Mouse (Mus musculus) heart, embryonic 15.5 days (tissue): Measurements from ENCODE around the gene Pou2f3. TPM values are rescaled to one million over a fixed set of nuclear protein-coding genes. Genes with fewer than 3 reads are reported as not detected.

Source experiments
- ATAC-seq: fragments of 200-750 bp; cut with Nextera tagmentation; replicated peaks from 2 replicates; pipeline ENCODE4 v1.8.0; 2017; ENCODE audit warnings: low read depth, moderate TSS enrichment; ENCODE audit not compliant: insufficient number of reproducible peaks, insufficient read depth, low FRiP score
- H3K27ac ChIP-seq: fragments of 300-500 bp; sonication (generic); 2 replicates; pipeline ENCODE4 v1.5.1; 2015; ENCODE audit warnings: mild to moderate bottlenecking, inconsistent platforms
- H3K27me3 ChIP-seq: fragments of 300-500 bp; sonication (generic); 2 replicates; pipeline ENCODE4 v1.6.1; 2015; ENCODE audit warnings: inconsistent platforms
- H3K36me3 ChIP-seq: fragments of 300-500 bp; sonication (generic); 2 replicates; pipeline ENCODE4 v1.6.1; 2015; ENCODE audit warnings: mild to moderate bottlenecking, inconsistent platforms
- H3K4me1 ChIP-seq: fragments of 300-500 bp; sonication (generic); replicated peaks from 2 replicates; pipeline ENCODE4 v1.6.1; 2015; ENCODE audit warnings: inconsistent platforms
- H3K4me2 ChIP-seq: fragments of 300-500 bp; sonication (generic); 2 replicates; pipeline ENCODE4 v1.6.1; 2015; ENCODE audit warnings: inconsistent platforms, mild to moderate bottlenecking, moderate library complexity
- H3K4me3 ChIP-seq: fragments of 300-500 bp; sonication (generic); 2 replicates; pipeline ENCODE4 v1.5.1; 2015; ENCODE audit warnings: mild to moderate bottlenecking, inconsistent platforms
- H3K9ac ChIP-seq: fragments of 300-500 bp; sonication (generic); 2 replicates; pipeline ENCODE4 v1.6.1; 2015; ENCODE audit warnings: mild to moderate bottlenecking, inconsistent platforms
- H3K9me3 ChIP-seq: fragments of 300-500 bp; sonication (generic); replicated peaks from 2 replicates; pipeline ENCODE4 v1.6.1; 2016; ENCODE audit warnings: inconsistent platforms
- WGBS: fragments of 180-500 bp; shearing (Covaris S2); methylation state at CpG from one replicate; pipeline ENCODE4 v1.1.7; 2015; ENCODE audit warnings: mixed read lengths; 5-methylcytosine and 5-hydroxymethylcytosine counted together
- polyA plus RNA-seq: library from polyadenylated mRNA; unstranded; fragments of >200 nt; fragmentation: Nextera tagmentation; extraction: Ambion mirVana; gene quantifications from 2 replicates; pipeline ENCODE4 v1.2.1, GENCODE M21; 2015

The Pou2f3 gene
- polyA plus RNA-seq, 1 experiment from 2014 or later = 0.11 TPM

GRCm38 (mm10) chr9:43107187-43107517, 103.0 kb downstream of the Pou2f3 start, which contains the start of gene Arhgef12:
Gene Arhgef12 (minus strand): TSS chr9:43107239.
- Histone ChIP-seq H3K4me3 (peak within 1 kb of the TSS; percentile 87), H3K27ac (peak within 1 kb of the TSS; percentile 98), H3K4me2 (peak within 1 kb of the TSS; percentile 82), H3K9ac (peak within 1 kb of the TSS; percentile 95), H3K9me3 (no peaks in the 10 kb centered on the region), H3K4me1 (peaks cover 27% of the 10 kb centered on the region), H3K36me3 (peaks cover 15% of the 10 kb centered on the region), H3K27me3 (no peaks in the 10 kb centered on the region)
- ATAC-seq = no peak
- WGBS = 14% methylated on average over 10 of the region's 10 CpGs

DNA sequence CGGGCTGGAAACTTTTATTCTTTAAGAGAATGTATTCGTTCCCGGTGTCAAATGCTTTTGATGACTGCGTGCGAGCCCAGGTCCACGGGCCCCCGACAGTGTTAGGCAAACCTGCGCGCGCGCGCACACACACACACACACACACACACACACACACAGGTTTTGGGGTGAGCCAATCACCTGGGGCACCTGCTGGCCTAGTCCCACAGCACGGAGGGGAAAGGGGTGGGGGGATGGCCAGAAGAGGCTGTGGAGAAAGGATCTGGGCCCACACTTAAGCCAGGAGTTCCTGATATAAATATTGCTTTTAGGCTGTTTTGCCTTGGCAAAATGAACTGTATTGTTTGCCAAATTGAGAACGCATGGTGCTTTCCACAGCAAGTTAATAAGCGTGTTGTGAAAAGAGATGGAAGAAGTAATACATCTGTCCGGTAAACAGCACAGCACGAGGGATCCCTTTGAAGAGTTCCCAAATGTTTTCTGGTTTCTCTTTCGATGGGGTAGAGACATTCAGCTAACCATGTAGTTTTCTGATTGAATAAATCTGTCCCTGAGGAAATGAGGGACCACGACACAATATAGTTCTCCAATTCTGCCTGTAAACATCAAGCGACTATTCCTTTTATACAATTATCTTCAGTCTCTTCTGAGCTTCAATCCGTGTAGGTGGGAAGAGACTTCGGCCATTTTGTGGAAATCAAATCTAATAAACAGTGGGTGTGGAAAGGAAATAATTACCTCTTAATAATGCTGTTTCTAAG, 103.6 kb downstream of the Pou2f3 start:
- Histone ChIP-seq H3K4me2 (peak overlapping the region; percentile 82), H3K9ac (peak overlapping the region; percentile 95), H3K36me3 (peaks cover 15% of the 10 kb centered on the region), H3K4me1 (peaks cover 31% of the 10 kb centered on the region), H3K27ac (peak overlapping the region; percentile 98), H3K4me3 (peak overlapping the region; percentile 87), H3K9me3 (no peaks in the 10 kb centered on the region), H3K27me3 (no peaks in the 10 kb centered on the region)
- peak; percentile 2; the same call in 1 of the 2 replicates for ATAC-seq
- 15% methylated on average over 22 of the region's 22 CpGs for WGBS

- under 1% methylated on average over 79 of the region's 91 CpGs for WGBS
- no peaks in the 10 kb centered on the region for H3K27me3 ChIP-seq
- peak overlapping the region; percentile 95 for H3K9ac ChIP-seq
- peak; percentile 76 for ATAC-seq
- H3K36me3 ChIP-seq = peaks cover 7% of the 10 kb centered on the region
- peak overlapping the region; percentile 98 for H3K27ac ChIP-seq
- peak overlapping the region; percentile 87 for H3K4me3 ChIP-seq
- no peaks in the 10 kb centered on the region for H3K9me3 ChIP-seq
- peak overlapping the region; percentile 82 for H3K4me2 ChIP-seq
- H3K4me1 ChIP-seq = peaks cover 32% of the 10 kb centered on the region
These were observed 104.4 kb downstream of the Pou2f3 start for GRCm38 (mm10) chr9:43105664-43106361.

GRCm38 (mm10) chr9:43104873-43105663, 105.1 kb downstream of the Pou2f3 start:
- H3K9me3 ChIP-seq = no peaks in the 10 kb centered on the region
- peak overlapping the region; percentile 98 for H3K27ac ChIP-seq
- no peaks in the 10 kb centered on the region for H3K36me3 ChIP-seq
- peak overlapping the region; percentile 87 for H3K4me3 ChIP-seq
- peak overlapping the region; percentile 95 for H3K9ac ChIP-seq
- WGBS = 0% methylated on average over 39 of the region's 40 CpGs
- peak overlapping the region; percentile 82 for H3K4me2 ChIP-seq
- H3K27me3 ChIP-seq = no peaks in the 10 kb centered on the region
- H3K4me1 ChIP-seq = peaks cover 33% of the 10 kb centered on the region
- ATAC-seq = no peak

GRCm38 (mm10) chr9:43104526-43104872, 105.7 kb downstream of the Pou2f3 start:
- Histone ChIP-seq H3K27me3 (no peaks in the 10 kb centered on the region), H3K9ac (peak overlapping the region; percentile 95), H3K9me3 (no peaks in the 10 kb centered on the region), H3K36me3 (no peaks in the 10 kb centered on the region), H3K27ac (peak overlapping the region; percentile 98), H3K4me2 (peak overlapping the region; percentile 82), H3K4me1 (peaks cover 36% of the 10 kb centered on the region), H3K4me3 (peak overlapping the region; percentile 87)
- no peak for ATAC-seq
- 4% methylated on average over 4 of the region's 4 CpGs for WGBS

GRCm38 (mm10) chr9:43103675-43104299, 106.4 kb downstream of the Pou2f3 start:
- peak overlapping the region; percentile 95 for H3K9ac ChIP-seq
- peak overlapping the region; percentile 40; the same call in 1 of the 2 replicates for H3K27ac ChIP-seq
- H3K4me2 ChIP-seq = peak overlapping the region; percentile 82
- H3K4me1 ChIP-seq = peaks cover 38% of the 10 kb centered on the region
- H3K27me3 ChIP-seq = no peaks in the 10 kb centered on the region
- no peak for ATAC-seq
- H3K36me3 ChIP-seq = no peaks in the 10 kb centered on the region
- peak overlapping the region; percentile 87 for H3K4me3 ChIP-seq
- no peaks in the 10 kb centered on the region for H3K9me3 ChIP-seq
- 24% methylated on average over 4 of the region's 4 CpGs for WGBS

DNA sequence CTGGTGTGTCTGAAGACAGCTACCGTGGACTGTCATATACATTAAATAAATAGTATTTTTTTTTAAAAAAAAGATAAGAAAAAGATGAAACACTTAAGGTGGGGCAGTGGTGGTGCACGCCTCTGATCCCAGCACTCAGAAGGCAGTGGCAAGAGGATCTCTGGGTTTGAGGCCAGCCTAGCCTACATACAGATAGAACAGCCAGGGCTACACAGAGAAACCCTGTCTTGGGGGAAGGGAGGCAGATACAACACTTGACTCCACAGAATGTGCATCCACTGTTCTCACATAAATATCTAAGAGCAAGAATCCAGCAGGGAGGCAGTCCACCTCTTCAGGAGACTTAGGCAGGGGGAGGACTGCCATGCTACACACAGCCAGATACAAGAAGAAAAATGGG, 107.2 kb downstream of the Pou2f3 start:
- 82% methylated on average over 2 of the region's 2 CpGs for WGBS
- Histone ChIP-seq H3K4me2 (peak overlapping the region; percentile 82), H3K9me3 (no peaks in the 10 kb centered on the region), H3K27ac (peak overlapping the region; percentile 12; the same call in 1 of the 2 replicates), H3K4me1 (peaks cover 37% of the 10 kb centered on the region), H3K27me3 (no peaks in the 10 kb centered on the region), H3K4me3 (peak overlapping the region; percentile 87), H3K36me3 (no peaks in the 10 kb centered on the region), H3K9ac (no peak overlapping the region)
- ATAC-seq = no peak

- H3K9ac ChIP-seq = 0 out of 2 replicates have a peak overlapping the region, but pooled peaks have one; percentile 3
- no peaks in the 10 kb centered on the region for H3K27me3 ChIP-seq
- peak; percentile 33; the same call in 1 of the 2 replicates for ATAC-seq
- H3K36me3 ChIP-seq = no peaks in the 10 kb centered on the region
- H3K4me2 ChIP-seq = peak overlapping the region; percentile 82
- no peaks in the 10 kb centered on the region for H3K9me3 ChIP-seq
- peak overlapping the region; percentile 66 for H3K27ac ChIP-seq
- peak overlapping the region; percentile 87 for H3K4me3 ChIP-seq
- WGBS = 40% methylated on average over 8 of the region's 8 CpGs
- peaks cover 33% of the 10 kb centered on the region for H3K4me1 ChIP-seq
These were observed 108.1 kb downstream of the Pou2f3 start for GRCm38 (mm10) chr9:43101936-43102595.

DNA sequence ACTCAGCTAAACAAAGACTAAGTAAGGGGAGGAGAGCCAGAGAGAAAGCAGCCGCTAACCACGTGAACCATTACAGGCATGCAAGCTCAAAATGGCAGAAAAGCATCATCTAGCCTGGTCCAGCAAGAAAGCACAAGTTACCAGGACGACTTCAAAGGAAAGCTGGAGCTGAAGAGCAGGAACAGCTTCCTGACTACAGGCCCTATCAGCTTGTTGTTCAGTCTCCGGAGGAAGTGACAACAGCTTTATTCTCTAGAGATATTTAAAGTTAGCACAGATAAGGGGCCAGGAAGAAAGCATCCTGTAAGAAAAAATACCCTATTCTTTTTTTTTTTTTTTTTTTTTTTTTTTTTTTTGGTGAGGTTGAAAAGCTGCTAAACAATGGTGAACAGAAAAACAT, 111.2 kb downstream of the Pou2f3 start:
- Histone ChIP-seq H3K4me2 (peak overlapping the region; percentile 13; the same call in 1 of the 2 replicates), H3K36me3 (no peaks in the 10 kb centered on the region), H3K9me3 (no peaks in the 10 kb centered on the region), H3K4me3 (no peak overlapping the region), H3K9ac (no peak overlapping the region), H3K27me3 (no peaks in the 10 kb centered on the region), H3K27ac (peak overlapping the region; percentile 42), H3K4me1 (peaks cover 43% of the 10 kb centered on the region)
- no peak for ATAC-seq
- 32% methylated on average over 4 of the region's 4 CpGs for WGBS

GRCm38 (mm10) chr9:43097801-43098557, 112.2 kb downstream of the Pou2f3 start:
- no peaks in the 10 kb centered on the region for H3K9me3 ChIP-seq
- H3K36me3 ChIP-seq = no peaks in the 10 kb centered on the region
- ATAC-seq = no peak
- peaks cover 39% of the 10 kb centered on the region for H3K4me1 ChIP-seq
- no peak overlapping the region for H3K9ac ChIP-seq
- WGBS = 87% methylated on average over 3 of the region's 3 CpGs
- no peaks in the 10 kb centered on the region for H3K27me3 ChIP-seq
- no peak overlapping the region for H3K4me2 ChIP-seq
- no peak overlapping the region for H3K4me3 ChIP-seq
- H3K27ac ChIP-seq = no peak overlapping the region
